ENCODE assay signal across 11 mouse cellular contexts in genomic region chr8:9393246-9393645, GRCm38 (mm10).
DNase-seq lines count a peak whose midpoint lies in the region; ATAC-seq and TF ChIP-seq lines count a peak whose summit lies in the region.
"Had no signal": no experiment of that assay in that cellular context is flagged by ENCODE, and none has a peak within 500 bp of the region (broad histone marks: within the 10 kb centered on the region; RNA-seq: fewer than 3 reads in every experiment).

No protein-coding gene starts in this region.

- WGBS in forebrain, postnatal 0 days, result 43% methylated on average over 2 of the region's 2 CpGs
- WGBS in forebrain, embryonic 11.5 days, result 48% methylated on average over 2 of the region's 2 CpGs
- WGBS in liver, embryonic 14.5 days (ENCODE audit: insufficient replicate concordance), result 22% methylated on average over 2 of the region's 2 CpGs
- WGBS in liver, embryonic 11.5 days, result 41% methylated on average over 2 of the region's 2 CpGs
- 55% methylated on average over 2 of the region's 2 CpGs for WGBS in bone marrow, adult 2 months

- no peak for DNase-seq in forebrain, postnatal 0 days
- DNase-seq in forebrain, embryonic 11.5 days (ENCODE audit: low spot score), result no peak
- DNase-seq in liver, embryonic 14.5 days (ENCODE audit: low read depth in 3 of 3, low spot score in 3 of 3), result no peak
- DNase-seq in liver, embryonic 11.5 days (ENCODE audit: low spot score), result no peak
- DNase-seq in gastrocnemius, postnatal 36 days, result no peak
- DNase-seq in lung, postnatal 14 days, result no peak
- DNase-seq: right cerebral cortex, adult 18-20 months had no signal

- no peak overlapping the region for H3K27ac ChIP-seq in forebrain, postnatal 0 days (ENCODE audit: low read depth, low read length)
- H3K27ac ChIP-seq in forebrain, embryonic 11.5 days (ENCODE audit: low read depth, low read length), result no peak overlapping the region
- H3K27ac ChIP-seq in liver, embryonic 14.5 days, result no peak overlapping the region
- no peak overlapping the region for H3K27ac ChIP-seq in liver, embryonic 11.5 days (ENCODE audit: low read depth, low read length)
- H3K27ac ChIP-seq in bone marrow, adult 2 months (ENCODE audit: control insufficient read depth, insufficient read depth, low read depth, low read length, poor library complexity), result no peak overlapping the region
- no peak overlapping the region for H3K27ac ChIP-seq in cortical plate, adult 2 months (ENCODE audit: insufficient read depth, low read length)
- H3K27ac ChIP-seq: macrophage had no signal

- TF ChIP-seq CTCF in forebrain, postnatal 0 days (IDR thresholded peaks at IDR 0.05; ENCODE audit: low read depth), result peak; percentile 50
- peak; percentile 23; the same call in 1 of the 2 replicates for TF ChIP-seq CTCF in liver, embryonic 14.5 days (IDR thresholded peaks at IDR 0.05; ENCODE audit: low read depth)
- TF ChIP-seq CTCF in bone marrow, adult 2 months (IDR thresholded peaks at IDR 0.05; ENCODE audit: control insufficient read depth, insufficient read depth, low read length), result peak; percentile 25; the same call in 1 of the 2 replicates
- peak; percentile 13; the same call in 1 of the 2 replicates for TF ChIP-seq CTCF in cortical plate, adult 2 months (IDR thresholded peaks at IDR 0.05; ENCODE audit: extremely low read depth, insufficient read depth, low read length)

- no peak for ATAC-seq in forebrain, postnatal 0 days
- ATAC-seq in forebrain, embryonic 11.5 days (replicated peaks; ENCODE audit: low FRiP score), result no peak
- ATAC-seq in liver, embryonic 14.5 days (ENCODE audit: insufficient read depth), result no peak
- no peak for ATAC-seq in liver, embryonic 11.5 days (replicated peaks; ENCODE audit: low FRiP score)

- no peak overlapping the region for H3K4me2 ChIP-seq in forebrain, postnatal 0 days (ENCODE audit: low read depth)
- H3K4me2 ChIP-seq in forebrain, embryonic 11.5 days (ENCODE audit: low read depth, low read length, severe bottlenecking), result no peak overlapping the region
- no peak overlapping the region for H3K4me2 ChIP-seq in liver, embryonic 14.5 days (ENCODE audit: low read depth)
- H3K4me2 ChIP-seq in liver, embryonic 11.5 days, result no peak overlapping the region
- H3K4me2 ChIP-seq: heart, embryonic 11.5 days had no signal

- H3K4me3 ChIP-seq in forebrain, postnatal 0 days (ENCODE audit: low read depth, low read length), result no peak overlapping the region
- H3K4me3 ChIP-seq in forebrain, embryonic 11.5 days (ENCODE audit: low read depth, low read length), result no peak overlapping the region
- H3K4me3 ChIP-seq in liver, embryonic 14.5 days (ENCODE audit: insufficient read depth in 1 of 2, low read depth in 2 of 2, low read length in 2 of 2), result no peak overlapping the region
- no peak overlapping the region for H3K4me3 ChIP-seq in liver, embryonic 11.5 days (ENCODE audit: low read depth, low read length)
- no peak overlapping the region for H3K4me3 ChIP-seq in bone marrow, adult 2 months (replicated peaks; ENCODE audit: control insufficient read depth, low read depth, low read length)
- no peak overlapping the region for H3K4me3 ChIP-seq in cortical plate, adult 2 months (ENCODE audit: insufficient read depth, low read length)

- intact Hi-C loops in gastrocnemius, postnatal 36 days (cut with DNase I), result no loop called here

- H3K27me3 ChIP-seq in forebrain, postnatal 0 days (ENCODE audit: insufficient read depth, low read length), result no peaks in the 10 kb centered on the region
- no peaks in the 10 kb centered on the region for H3K27me3 ChIP-seq in forebrain, embryonic 11.5 days (ENCODE audit: control insufficient read depth, insufficient read depth, low read length)
- H3K27me3 ChIP-seq in liver, embryonic 14.5 days (ENCODE audit: control insufficient read depth, insufficient read depth, low read length), result no peaks in the 10 kb centered on the region
- no peaks in the 10 kb centered on the region for H3K27me3 ChIP-seq in liver, embryonic 11.5 days (replicated peaks; ENCODE audit: control insufficient read depth, insufficient read depth, low read length)

- H3K9me3 ChIP-seq in forebrain, postnatal 0 days (ENCODE audit: low read length), result no peaks in the 10 kb centered on the region
- H3K9me3 ChIP-seq in forebrain, embryonic 11.5 days (ENCODE audit: control insufficient read depth, low read length), result no peaks in the 10 kb centered on the region
- H3K9me3 ChIP-seq in liver, embryonic 14.5 days (ENCODE audit: control insufficient read depth, low read length), result no peaks in the 10 kb centered on the region
- H3K9me3 ChIP-seq in liver, embryonic 11.5 days (ENCODE audit: control insufficient read depth, low read length), result no peaks in the 10 kb centered on the region

- TF ChIP-seq EP300 in liver, embryonic 14.5 days (IDR thresholded peaks at IDR 0.05; ENCODE audit: low read depth), result no peak

- H3K9ac ChIP-seq in forebrain, postnatal 0 days, result no peak overlapping the region
- no peak overlapping the region for H3K9ac ChIP-seq in forebrain, embryonic 11.5 days (ENCODE audit: low read length)
- no peak overlapping the region for H3K9ac ChIP-seq in liver, embryonic 14.5 days (replicated peaks)
- H3K9ac ChIP-seq in liver, embryonic 11.5 days (ENCODE audit: low read depth, low read length), result no peak overlapping the region

- H3K4me1 ChIP-seq in forebrain, postnatal 0 days (ENCODE audit: insufficient read depth), result no peaks in the 10 kb centered on the region
- H3K4me1 ChIP-seq in forebrain, embryonic 11.5 days (replicated peaks; ENCODE audit: control insufficient read depth, insufficient read depth, low read length), result no peaks in the 10 kb centered on the region
- no peaks in the 10 kb centered on the region for H3K4me1 ChIP-seq in liver, embryonic 14.5 days (replicated peaks; ENCODE audit: control insufficient read depth in 2 of 2, insufficient read depth in 2 of 2, low read length in 1 of 2)
- H3K4me1 ChIP-seq in liver, embryonic 11.5 days (replicated peaks; ENCODE audit: control insufficient read depth, insufficient read depth, low read length), result no peaks in the 10 kb centered on the region
- no peaks in the 10 kb centered on the region for H3K4me1 ChIP-seq in bone marrow, adult 2 months (ENCODE audit: control insufficient read depth, insufficient read depth, low read length)
- H3K4me1 ChIP-seq in cortical plate, adult 2 months (ENCODE audit: control insufficient read depth, insufficient read depth, low read length), result peaks cover 5% of the 10 kb centered on the region

- H3K36me3 ChIP-seq in forebrain, postnatal 0 days (ENCODE audit: insufficient read depth), result no peaks in the 10 kb centered on the region
- no peaks in the 10 kb centered on the region for H3K36me3 ChIP-seq in forebrain, embryonic 11.5 days (ENCODE audit: control insufficient read depth, insufficient read depth, low read length)
- no peaks in the 10 kb centered on the region for H3K36me3 ChIP-seq in liver, embryonic 14.5 days (replicated peaks; ENCODE audit: control insufficient read depth, insufficient read depth, low read depth)
- no peaks in the 10 kb centered on the region for H3K36me3 ChIP-seq in liver, embryonic 11.5 days (ENCODE audit: control insufficient read depth, insufficient read depth, low read length)

- TF ChIP-seq POLR2A in bone marrow, adult 2 months (IDR thresholded peaks at IDR 0.05; ENCODE audit: borderline replicate concordance, control insufficient read depth, low read depth, low read length), result no peak
- no peak for TF ChIP-seq POLR2A in cortical plate, adult 2 months (IDR thresholded peaks at IDR 0.05; ENCODE audit: extremely low read depth, insufficient read depth, low read length)
